Mouse (Mus musculus) erythroblast, embryonic 14.5 days (primary cell): Measurements from ENCODE around the gene Macrod2. TPM values are rescaled to one million over a fixed set of nuclear protein-coding genes. Genes with fewer than 3 reads are reported as not detected.

ENCODE experiments used
- H3K27me3 ChIP-seq: 2 replicates; pipeline ENCODE4 v1.6.1; 2012; ENCODE audit warnings: inconsistent platforms; ENCODE audit not compliant: control insufficient read depth
- H3K36me3 ChIP-seq: 2 replicates; pipeline ENCODE4 v1.6.1; 2012; ENCODE audit warnings: mild to moderate bottlenecking, inconsistent platforms; ENCODE audit not compliant: control insufficient read depth
- H3K4me1 ChIP-seq: 2 replicates; pipeline ENCODE4 v1.6.1; 2012; ENCODE audit warnings: inconsistent platforms; ENCODE audit not compliant: control insufficient read depth
- H3K4me3 ChIP-seq: replicated peaks from 2 replicates; pipeline ENCODE3; 2012; ENCODE audit warnings: moderate library complexity, mild to moderate bottlenecking, inconsistent platforms
- H3K9me3 ChIP-seq: 2 replicates; pipeline ENCODE4 v1.6.1; 2012; ENCODE audit warnings: low read length, inconsistent platforms, mixed read lengths; ENCODE audit not compliant: control insufficient read depth
- GATA1 ChIP-seq: IDR thresholded peaks from 2 replicates; pipeline ENCODE4 v1.6.1; 2012; ENCODE audit warnings: low read length, inconsistent platforms, mixed read lengths
- TAL1 ChIP-seq: IDR thresholded peaks from 3 replicates; pipeline ENCODE4 v1.6.1; 2012; ENCODE audit warnings: low read length, inconsistent platforms, mixed read lengths
- polyA plus RNA-seq: library from polyadenylated mRNA; stranded (reverse); fragments of >175 nt; gene quantifications from 2 replicates; pipeline ENCODE4 v1.2.3, GENCODE M21; 2012

The Macrod2 gene
- polyA plus RNA-seq, 1 experiment = 0.81 TPM

- Histone ChIP-seq H3K4me3 (no peak overlapping the region), H3K4me1 (no peaks in the 10 kb centered on the region), H3K36me3 (no peaks in the 10 kb centered on the region), H3K9me3 (no peaks in the 10 kb centered on the region), H3K27me3 (no peaks in the 10 kb centered on the region)
- TF ChIP-seq GATA1 = no peak
- no peak for TF ChIP-seq TAL1
Measured at GRCm38 (mm10) chr2:140839880-140840279, 444.8 kb downstream of the Macrod2 start.

- Histone ChIP-seq H3K4me3 (no peak overlapping the region), H3K4me1 (no peaks in the 10 kb centered on the region), H3K9me3 (no peaks in the 10 kb centered on the region), H3K27me3 (no peaks in the 10 kb centered on the region), H3K36me3 (no peaks in the 10 kb centered on the region)
- TF ChIP-seq GATA1 (no peak), TAL1 (no peak)
Measured at GRCm38 (mm10) chr2:140844030-140844429, 448.9 kb downstream of the Macrod2 start.

GRCm38 (mm10) chr2:140847817-140848428 lies 452.8 kb downstream of the Macrod2 start:
- Histone ChIP-seq H3K36me3 (no peaks in the 10 kb centered on the region), H3K4me3 (no peak overlapping the region), H3K9me3 (no peaks in the 10 kb centered on the region), H3K27me3 (no peaks in the 10 kb centered on the region), H3K4me1 (no peaks in the 10 kb centered on the region)
- TF ChIP-seq TAL1 (no peak), GATA1 (no peak)

- H3K36me3 ChIP-seq = no peaks in the 10 kb centered on the region
- no peak overlapping the region for H3K4me3 ChIP-seq
- no peaks in the 10 kb centered on the region for H3K27me3 ChIP-seq
- TF ChIP-seq GATA1 (no peak), TAL1 (no peak)
- no peaks in the 10 kb centered on the region for H3K4me1 ChIP-seq
- no peaks in the 10 kb centered on the region for H3K9me3 ChIP-seq
Measured at GRCm38 (mm10) chr2:140853538-140853937, 458.4 kb downstream of the Macrod2 start.

- no peaks in the 10 kb centered on the region for H3K4me1 ChIP-seq
- no peak for TF ChIP-seq TAL1
- TF ChIP-seq GATA1 = no peak
- H3K36me3 ChIP-seq = no peaks in the 10 kb centered on the region
- no peak overlapping the region for H3K4me3 ChIP-seq
- H3K9me3 ChIP-seq = no peaks in the 10 kb centered on the region
- H3K27me3 ChIP-seq = no peaks in the 10 kb centered on the region
Measured at GRCm38 (mm10) chr2:140861356-140861755, 466.2 kb downstream of the Macrod2 start.

GRCm38 (mm10) chr2:140862736-140863135 lies 467.6 kb downstream of the Macrod2 start:
- TF ChIP-seq GATA1 = no peak
- TF ChIP-seq TAL1 = no peak
- no peaks in the 10 kb centered on the region for H3K4me1 ChIP-seq
- no peaks in the 10 kb centered on the region for H3K9me3 ChIP-seq
- H3K36me3 ChIP-seq = no peaks in the 10 kb centered on the region
- H3K4me3 ChIP-seq = no peak overlapping the region
- H3K27me3 ChIP-seq = no peaks in the 10 kb centered on the region

GRCm38 (mm10) chr2:140865636-140866035 lies 470.5 kb downstream of the Macrod2 start:
- Histone ChIP-seq H3K4me3 (no peak overlapping the region), H3K4me1 (no peaks in the 10 kb centered on the region), H3K9me3 (no peaks in the 10 kb centered on the region), H3K27me3 (no peaks in the 10 kb centered on the region), H3K36me3 (no peaks in the 10 kb centered on the region)
- TF ChIP-seq GATA1 (no peak), TAL1 (no peak)

- Histone ChIP-seq H3K4me3 (no peak overlapping the region), H3K4me1 (no peaks in the 10 kb centered on the region), H3K36me3 (no peaks in the 10 kb centered on the region), H3K27me3 (no peaks in the 10 kb centered on the region), H3K9me3 (no peaks in the 10 kb centered on the region)
- no peak for TF ChIP-seq TAL1
- TF ChIP-seq GATA1 = no peak
Measured at GRCm38 (mm10) chr2:140867116-140867515, 472.0 kb downstream of the Macrod2 start.

GRCm38 (mm10) chr2:140885176-140885575 lies 490.1 kb downstream of the Macrod2 start:
- Histone ChIP-seq H3K9me3 (no peaks in the 10 kb centered on the region), H3K27me3 (no peaks in the 10 kb centered on the region), H3K4me3 (no peak overlapping the region), H3K36me3 (no peaks in the 10 kb centered on the region), H3K4me1 (no peaks in the 10 kb centered on the region)
- TF ChIP-seq TAL1 (no peak), GATA1 (no peak)

- H3K4me3 ChIP-seq = no peak overlapping the region
- H3K36me3 ChIP-seq = no peaks in the 10 kb centered on the region
- no peaks in the 10 kb centered on the region for H3K27me3 ChIP-seq
- no peaks in the 10 kb centered on the region for H3K4me1 ChIP-seq
- no peaks in the 10 kb centered on the region for H3K9me3 ChIP-seq
- TF ChIP-seq GATA1 = no peak
- TF ChIP-seq TAL1 = no peak
Measured at GRCm38 (mm10) chr2:140890683-140891082, 495.6 kb downstream of the Macrod2 start.
